Mouse (Mus musculus) brain, embryonic 18.5 days (tissue): Measurements from ENCODE around the gene Nr4a2.

ENCODE experiments used
- DNase-seq: peaks from one replicate; pipeline ENCODE4 v3.0.0-alpha.2; 2012; ENCODE audit warnings: low read depth, low spot score

The Nr4a2 gene

DNA sequence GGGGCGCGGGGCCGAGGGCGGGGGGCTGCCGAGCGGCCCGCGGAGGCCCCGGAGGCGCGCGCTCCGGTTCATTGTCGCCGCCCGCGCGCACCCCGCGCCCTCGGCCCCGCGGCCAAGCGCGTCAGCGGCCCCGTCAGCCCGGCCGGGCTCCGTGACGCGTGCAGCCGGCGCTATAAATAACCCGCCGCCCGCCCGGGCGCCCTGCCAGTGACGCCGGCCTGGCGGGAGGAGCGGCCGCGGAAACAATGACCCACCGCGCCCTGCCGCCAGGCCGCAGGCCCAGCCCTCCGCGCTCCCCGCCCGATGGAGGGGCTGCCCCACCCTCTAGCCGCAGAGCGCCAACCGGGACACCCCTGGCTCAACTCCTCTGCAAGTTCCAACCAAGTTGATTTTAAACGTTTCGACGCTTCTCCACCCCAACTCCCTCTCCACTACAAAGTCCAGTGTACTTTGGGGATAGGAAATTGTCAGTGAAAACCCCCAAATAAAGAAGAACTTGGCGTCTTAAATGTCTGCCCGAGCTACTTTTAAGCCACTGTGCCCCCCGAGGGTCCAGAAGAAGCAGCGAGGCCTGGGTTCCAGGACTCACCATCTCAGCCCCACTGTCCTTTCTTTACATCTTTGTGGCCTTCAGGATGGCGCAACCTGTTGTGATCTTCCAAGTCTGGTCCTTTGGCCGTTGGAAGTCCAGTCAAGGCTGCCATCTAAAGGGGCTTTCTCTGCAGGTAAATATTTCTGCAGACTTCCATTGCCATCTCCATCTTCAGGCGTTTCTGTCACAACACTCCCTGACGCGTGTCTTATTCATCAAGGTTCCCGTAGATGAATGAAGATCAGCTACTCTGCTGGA is at the start of gene Nr4a2:
Gene Nr4a2, minus strand, starts transcription at position 13 of the 850 bp plus-strand sequence.
- DNase-seq: no peak

GRCm38 (mm10) chr2:57165416-57165815 is 41.6 kb upstream of the Nr4a2 start:
- no peak for DNase-seq

DNA sequence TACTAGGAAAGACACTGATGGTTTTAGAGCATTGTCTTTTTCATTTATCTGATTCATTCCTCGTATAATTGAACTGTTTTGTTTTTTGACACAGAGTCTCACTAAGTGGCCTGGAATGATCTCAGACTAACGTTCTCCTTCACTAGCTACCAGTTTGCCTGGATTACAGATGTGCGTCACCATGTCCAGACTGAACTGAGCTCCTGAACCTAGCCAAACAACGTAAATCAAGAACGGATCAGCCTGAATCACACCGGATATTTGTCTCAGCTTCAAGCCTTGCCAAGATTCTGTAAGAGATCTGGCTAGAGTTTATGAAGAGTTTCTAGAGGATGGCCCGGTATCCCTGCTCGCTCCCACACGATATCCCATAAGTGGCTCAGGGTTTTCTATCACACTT is 33.0 kb upstream of the Nr4a2 start:
- DNase-seq: no peak

GRCm38 (mm10) chr2:57149796-57150195 is 26.0 kb upstream of the Nr4a2 start:
- no peak for DNase-seq

GRCm38 (mm10) chr2:57148231-57148630 is 24.4 kb upstream of the Nr4a2 start:
- DNase-seq: no peak

- no peak for DNase-seq
These were observed 22.0 kb upstream of the Nr4a2 start for GRCm38 (mm10) chr2:57145646-57146421.

DNA sequence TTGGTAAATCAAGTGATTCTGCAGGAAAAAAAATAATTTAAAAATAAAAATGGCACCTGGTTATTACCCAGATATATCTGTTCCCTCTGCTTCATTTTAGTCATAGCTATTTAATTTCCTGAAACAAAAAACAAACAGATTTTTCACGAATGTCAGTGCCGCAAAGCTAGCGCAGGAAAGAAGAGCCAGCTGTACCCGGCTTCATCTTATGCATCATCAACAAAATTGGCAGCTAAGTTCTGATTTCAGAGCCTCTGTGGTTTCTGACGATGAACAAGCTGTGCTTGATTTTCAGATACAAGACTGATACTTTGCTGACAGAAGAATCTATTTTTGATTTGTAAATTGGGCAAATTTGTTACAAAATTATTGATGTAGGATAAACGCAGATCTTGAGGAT is 14.8 kb upstream of the Nr4a2 start:
- DNase-seq: no peak

- DNase-seq: no peak
These were observed 3.7 kb upstream of the Nr4a2 start for GRCm38 (mm10) chr2:57127461-57127860.

DNA sequence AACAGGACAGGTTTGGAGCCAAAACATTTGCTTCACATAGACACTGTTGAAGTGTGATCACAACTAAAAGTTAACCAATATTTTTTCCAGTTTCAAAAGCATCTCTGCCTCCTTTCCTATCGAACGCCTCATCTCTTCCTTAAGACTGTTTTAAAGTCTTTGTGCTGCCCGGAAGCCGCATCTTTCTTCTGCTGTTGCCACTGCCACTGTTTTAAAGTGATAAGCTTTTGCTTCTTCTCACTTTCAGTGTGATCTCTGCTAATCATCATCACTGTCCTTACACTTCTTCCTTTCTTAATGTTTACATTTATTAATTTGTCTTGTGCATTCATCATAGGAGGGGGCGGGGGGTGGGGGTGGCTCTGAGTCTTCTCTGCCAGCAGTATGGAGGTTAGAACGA is 2.1 kb upstream of the Nr4a2 start:
- no peak for DNase-seq

GRCm38 (mm10) chr2:57122986-57123980 is 520 bp downstream of the Nr4a2 start:
- no peak for DNase-seq

GRCm38 (mm10) chr2:57121110-57121509 is 2.7 kb downstream of the Nr4a2 start:
- no peak for DNase-seq

GRCm38 (mm10) chr2:57117201-57117951 is 6.4 kb downstream of the Nr4a2 start:
- no peak for DNase-seq

DNA sequence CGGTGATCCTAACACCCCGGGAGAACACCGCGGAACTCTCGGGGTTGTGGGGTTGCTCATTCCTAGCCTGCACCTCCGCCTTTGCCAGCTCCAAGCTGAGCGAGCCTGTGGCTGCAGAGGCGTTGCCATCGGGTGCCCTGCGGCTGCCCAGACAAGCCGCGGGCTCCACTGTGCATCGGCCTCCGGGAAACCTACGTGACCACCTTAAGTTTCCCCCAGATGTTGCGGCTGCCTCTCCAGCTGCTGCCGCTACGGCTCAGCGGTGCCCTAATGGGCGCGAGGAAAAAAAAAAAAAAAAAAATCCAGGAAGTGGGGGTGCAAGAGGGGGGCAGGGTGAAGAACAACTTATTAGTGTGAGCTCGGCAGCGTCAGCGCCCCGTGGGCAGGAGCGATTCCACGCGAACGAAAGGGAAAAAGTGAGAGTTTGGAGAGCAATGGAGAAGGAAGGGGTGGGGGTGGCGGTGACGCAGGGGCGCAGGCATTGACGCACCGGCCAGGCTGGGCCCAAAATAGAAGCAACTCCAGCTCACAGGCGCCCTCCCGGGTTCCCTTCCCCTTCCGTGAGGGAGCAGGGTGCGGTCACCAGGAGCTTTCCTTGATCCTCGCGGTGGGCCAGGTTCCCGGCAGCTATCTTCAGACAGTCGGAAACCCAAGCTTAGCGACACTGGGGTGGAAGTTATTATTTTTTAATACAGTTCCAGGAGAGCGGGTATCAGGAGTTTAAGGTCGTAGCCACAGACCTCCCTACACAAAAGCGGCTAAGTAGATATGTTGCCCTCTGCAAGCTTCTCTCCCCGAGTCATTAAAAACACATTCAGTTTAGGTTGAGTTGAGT is 7.2 kb downstream of the Nr4a2 start:
- no peak for DNase-seq

GRCm38 (mm10) chr2:57115864-57116365 is 7.9 kb downstream of the Nr4a2 start:
- no peak for DNase-seq

DNA sequence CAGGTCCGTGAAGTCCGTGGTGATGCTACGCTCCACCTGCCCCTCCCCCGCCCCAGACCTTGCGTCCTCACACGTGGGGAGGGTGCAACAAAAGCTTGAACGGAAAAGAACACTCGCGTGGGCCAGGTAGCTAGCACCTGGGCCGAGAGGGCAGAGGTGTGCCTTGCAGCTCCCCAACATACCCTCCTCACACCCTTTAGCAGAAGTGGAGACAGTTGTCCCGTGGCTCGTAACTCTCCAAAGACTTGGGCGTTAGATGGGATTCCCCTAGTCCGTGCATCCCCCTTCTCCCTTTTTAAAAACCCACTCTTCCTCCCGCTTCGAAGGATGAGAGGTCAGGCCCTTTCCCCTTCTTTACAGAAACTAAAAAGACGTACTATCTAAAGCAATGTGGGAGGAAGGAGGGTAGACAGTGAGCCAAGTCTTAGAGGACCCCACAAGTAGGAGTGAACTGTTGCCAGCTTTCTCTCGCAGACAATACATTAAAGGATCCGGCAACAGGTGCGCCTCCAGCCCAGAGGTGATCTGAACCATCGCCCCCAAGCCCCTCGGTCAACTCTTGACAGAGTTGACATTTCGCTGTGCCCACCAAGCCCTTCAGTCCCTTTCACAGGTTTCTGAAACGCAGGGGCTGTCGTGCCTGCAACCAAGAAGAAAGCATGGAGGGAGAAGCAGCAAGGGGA is 8.5 kb downstream of the Nr4a2 start:
- no peak for DNase-seq

DNA sequence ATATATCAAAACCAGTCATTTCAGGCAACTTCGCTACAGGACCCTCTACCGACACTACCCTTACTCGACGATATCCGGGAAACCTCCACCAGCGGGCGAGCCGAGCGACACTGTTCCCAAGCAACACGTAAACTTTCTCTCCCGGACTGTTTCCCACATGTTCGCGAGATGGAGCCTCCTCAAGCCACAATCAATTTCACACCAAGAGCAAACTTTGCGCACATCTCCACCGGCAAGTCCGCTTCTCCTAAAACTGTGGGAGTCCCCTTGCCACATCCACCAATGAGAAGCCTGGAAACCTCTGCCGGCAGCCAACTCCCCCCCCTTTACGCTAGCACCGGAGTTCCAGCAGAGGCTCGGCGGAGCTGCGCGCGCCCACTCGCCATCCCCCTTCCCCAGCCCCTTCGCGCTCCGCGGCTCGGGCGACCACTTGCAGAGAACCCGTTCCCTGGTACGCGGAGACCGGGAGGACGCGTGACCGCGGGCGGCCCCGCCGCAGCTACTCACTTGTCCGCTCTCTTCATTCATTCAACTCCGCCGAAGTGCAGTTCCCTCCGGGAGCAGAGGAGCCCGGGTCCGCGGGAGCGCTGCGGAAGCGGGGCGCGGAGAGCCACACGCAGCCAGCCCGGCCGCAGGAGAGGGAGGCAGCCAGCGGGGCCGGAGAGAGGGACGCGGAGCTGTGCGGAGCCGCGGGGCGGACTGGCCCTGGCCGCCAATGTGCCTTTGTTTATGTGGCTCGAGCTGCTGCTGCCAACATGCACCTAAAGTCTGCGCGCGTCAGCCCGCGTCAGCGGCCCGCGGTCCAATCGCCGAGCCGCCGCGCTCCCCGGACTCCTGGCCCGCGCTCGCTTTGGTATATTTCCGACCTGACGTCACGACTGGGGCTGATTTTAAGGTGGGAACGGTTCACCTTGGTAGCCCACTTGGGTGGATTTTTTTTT is 9.3 kb downstream of the Nr4a2 start:
- no peak for DNase-seq

- no peak for DNase-seq
These were observed 10.4 kb downstream of the Nr4a2 start for GRCm38 (mm10) chr2:57113431-57113830.

GRCm38 (mm10) chr2:57112949-57113348 is 10.9 kb downstream of the Nr4a2 start:
- no peak for DNase-seq
